In the genomic region with DNA sequence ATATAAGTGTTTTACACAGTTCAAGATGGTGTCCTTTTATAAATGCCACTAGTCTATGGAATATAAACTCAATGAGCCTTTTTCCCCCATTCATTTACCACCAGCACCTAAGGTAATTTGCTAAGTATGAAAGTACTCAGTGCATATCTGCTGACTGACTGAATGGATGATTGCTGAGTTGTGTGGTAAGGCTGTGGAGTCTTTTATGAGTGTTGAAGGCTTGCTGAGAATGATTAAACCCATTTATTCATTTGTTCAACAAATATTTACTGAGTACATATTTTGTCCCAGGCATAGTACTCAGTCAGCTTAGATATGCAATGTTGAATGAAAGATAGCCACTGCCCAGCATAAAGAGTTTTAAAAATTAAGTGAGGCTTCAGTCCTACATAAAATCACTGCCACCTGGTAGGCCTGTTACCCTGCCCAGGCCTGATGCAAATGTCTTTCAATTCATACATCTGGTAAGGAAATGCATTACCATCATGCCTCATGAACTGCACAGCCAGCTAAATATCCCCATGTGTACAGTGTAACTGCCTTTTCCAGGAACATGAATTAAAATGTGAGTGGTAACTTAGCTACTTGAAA, we compare ENCODE assay signal across 26 mouse cellular contexts.
"Had no signal": no experiment of that assay in that cellular context is flagged by ENCODE, and none has a peak within 500 bp of the region (broad histone marks: within the 10 kb centered on the region; RNA-seq: fewer than 3 reads in every experiment).

No protein-coding gene starts in this region.

- H3K4me2 ChIP-seq: heart, embryonic 11.5 days; heart, embryonic 13.5 days; heart, embryonic 15.5 days; hindbrain, embryonic 13.5 days; hindbrain, embryonic 15.5 days; limb, embryonic 13.5 days; limb, embryonic 15.5 days; liver, embryonic 11.5 days; liver, embryonic 13.5 days had no signal

- H3K4me1 ChIP-seq: hindbrain, embryonic 13.5 days; hindbrain, embryonic 15.5 days; limb, embryonic 15.5 days; liver, embryonic 13.5 days had no signal

- DNase-seq: gastrocnemius, adult 2 months; gastrocnemius, postnatal 10 days; gastrocnemius, postnatal 25 days; heart, adult 2 months; heart, postnatal 14 days; heart, postnatal 36 days; kidney, adult 11 months; kidney, adult 2 months; kidney, adult 9 months; kidney, postnatal 10 days; kidney, postnatal 25 days; kidney, postnatal 4 days; left cerebral cortex, postnatal 4 days; liver, embryonic 13.5 days had no signal

- H3K9ac ChIP-seq: heart, embryonic 13.5 days; heart, embryonic 15.5 days; hindbrain, embryonic 13.5 days; hindbrain, embryonic 15.5 days; limb, embryonic 13.5 days; limb, embryonic 15.5 days; liver, embryonic 13.5 days had no signal

- H3K27ac ChIP-seq: gastrocnemius, adult 2 months; heart, adult 2 months; heart, embryonic 13.5 days; heart, embryonic 15.5 days; hindbrain, embryonic 13.5 days; hindbrain, embryonic 15.5 days; hindbrain, postnatal 0 days; layer of hippocampus, adult 2 months; left cerebral cortex, adult 2 months; limb, embryonic 13.5 days; limb, embryonic 15.5 days; liver, embryonic 13.5 days had no signal

- H3K9me3 ChIP-seq: heart, embryonic 13.5 days; heart, embryonic 15.5 days; hindbrain, embryonic 13.5 days; hindbrain, embryonic 15.5 days; limb, embryonic 13.5 days; limb, embryonic 15.5 days; liver, embryonic 13.5 days had no signal

- H3K4me3 ChIP-seq: gastrocnemius, adult 2 months; heart, adult 2 months; heart, embryonic 13.5 days; heart, embryonic 15.5 days; hindbrain, embryonic 13.5 days; hindbrain, embryonic 15.5 days; layer of hippocampus, adult 2 months; left cerebral cortex, adult 2 months; limb, embryonic 13.5 days; limb, embryonic 15.5 days; liver, embryonic 13.5 days had no signal

- H3K36me3 ChIP-seq: heart, embryonic 13.5 days; heart, embryonic 15.5 days; hindbrain, embryonic 13.5 days; hindbrain, embryonic 15.5 days; limb, embryonic 13.5 days; limb, embryonic 15.5 days; liver, embryonic 13.5 days had no signal

- H3K27me3 ChIP-seq: heart, embryonic 13.5 days; heart, embryonic 15.5 days; hindbrain, embryonic 13.5 days; hindbrain, embryonic 15.5 days; limb, embryonic 15.5 days; liver, embryonic 13.5 days had no signal

- ATAC-seq: hindbrain, postnatal 0 days; intestine, embryonic 16.5 days had no signal
